Mouse (Mus musculus) adipocyte (in vitro differentiated cells): ENCODE measurements at regions not wholly inside any gene's neighbourhood (a gene's known extent, or its start where the extent isn't known, plus 50 kb on each side); places are given as distances from the start of the nearest gene placed in this dataset.

Experiments
- DNase-seq: peaks from one replicate; pipeline ENCODE4 v3.0.0-alpha.2; 2016; ENCODE audit warnings: low spot score

DNA sequence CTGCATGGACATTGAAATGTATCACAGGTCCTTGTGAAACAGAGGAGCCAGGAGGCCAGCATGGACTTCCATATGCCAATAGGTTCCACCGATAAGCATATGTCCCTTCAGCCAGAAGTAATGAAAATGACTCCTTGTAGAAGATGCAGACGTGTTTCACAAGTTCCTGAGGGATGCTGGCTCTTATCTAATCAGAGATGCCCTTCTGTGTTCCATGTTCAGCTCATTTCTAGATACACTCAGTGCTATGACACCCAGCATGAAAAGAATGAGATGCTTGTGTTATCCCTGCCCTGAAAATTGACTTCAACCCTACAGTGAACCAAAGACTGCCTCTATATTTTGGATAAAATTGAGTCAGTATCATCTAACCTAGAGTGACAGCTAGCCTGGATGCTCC, 53.8 kb upstream of the Elac2 start:
- DNase-seq: no peak

DNA sequence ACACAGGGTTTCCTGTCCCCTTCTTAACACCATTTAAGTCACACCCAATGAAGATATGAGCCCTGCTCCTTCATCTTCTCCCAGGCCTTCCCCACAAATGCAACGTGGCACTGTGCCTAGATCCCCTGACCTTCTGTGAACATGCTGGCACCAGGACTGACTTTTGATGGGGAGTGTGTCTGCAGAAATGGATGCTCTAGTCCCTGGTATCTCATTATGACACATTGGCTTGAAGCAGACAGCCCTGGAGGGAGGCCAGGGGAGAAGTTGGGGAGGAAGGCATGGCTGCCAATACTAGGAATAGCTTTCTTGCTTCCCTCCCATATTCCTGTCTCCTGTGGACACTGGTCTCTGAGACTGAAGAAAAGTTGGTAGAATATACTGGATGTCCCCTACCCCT, 52.9 kb upstream of the Elac2 start:
- no peak for DNase-seq
